In the genomic region with DNA sequence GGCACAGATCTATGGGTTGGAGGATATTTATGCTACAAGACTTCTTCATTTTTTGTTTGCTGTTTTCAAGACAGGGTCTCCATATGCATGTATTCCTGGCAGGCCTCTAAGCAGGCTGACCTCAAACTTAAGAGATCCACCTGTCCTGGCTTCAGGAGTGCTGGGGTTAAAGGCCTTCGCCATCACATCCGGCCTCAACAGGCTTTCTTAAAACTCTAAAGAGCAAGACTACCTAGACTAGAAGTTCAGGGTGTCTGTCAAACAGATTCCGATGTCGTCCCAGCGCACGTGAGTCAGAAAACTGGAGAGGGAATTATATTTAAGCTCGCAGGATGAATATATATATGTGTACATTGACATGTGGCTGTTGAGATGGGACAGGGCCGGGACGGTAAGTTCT, we compare ENCODE assay signal across 8 mouse cellular contexts. TPM values are rescaled to one million over a fixed set of nuclear protein-coding genes. Genes with fewer than 3 reads are reported as not detected.
DNase-seq lines count a peak whose midpoint lies in the region; ATAC-seq and TF ChIP-seq lines count a peak whose summit lies in the region.

No protein-coding gene starts in this region.

- 63% methylated on average over 9 of the region's 9 CpGs for WGBS in forebrain, embryonic 16.5 days
- WGBS in liver, embryonic 15.5 days (ENCODE audit: insufficient replicate concordance) = 68% methylated on average over 9 of the region's 9 CpGs
- WGBS in lung, adult 2 months = 56% methylated on average over 9 of the region's 9 CpGs

- DNase-seq in heart, adult 11 months = peak; percentile 84
- no peak for DNase-seq in heart, postnatal 25 days (ENCODE audit: low spot score)
- DNase-seq in urinary bladder, adult 2 months (ENCODE audit: low spot score) = no peak
- DNase-seq in ovary, adult 18-20 months (ENCODE audit: low spot score) = no peak
- DNase-seq in lung, adult 2 months = no peak

- ATAC-seq in forebrain, embryonic 16.5 days = no peak
- no peak for ATAC-seq in liver, embryonic 15.5 days (ENCODE audit: insufficient read depth)

- TF ChIP-seq CTCF in E14TG2a.4 (conservative IDR thresholded peaks at IDR 0.05; ENCODE audit: low read length) = no peak
- no peak for TF ChIP-seq CTCF in lung, adult 2 months (IDR thresholded peaks at IDR 0.05; ENCODE audit: insufficient read depth, low read length)

- H3K4me1 ChIP-seq in E14TG2a.4 (replicated peaks; ENCODE audit: low read depth, low read length) = peaks cover 59% of the 10 kb centered on the region
- H3K4me1 ChIP-seq in forebrain, embryonic 16.5 days (replicated peaks; ENCODE audit: control insufficient read depth, insufficient read depth, low read length) = peaks cover 42% of the 10 kb centered on the region
- peaks cover 50% of the 10 kb centered on the region for H3K4me1 ChIP-seq in liver, embryonic 15.5 days (replicated peaks)
- H3K4me1 ChIP-seq in lung, adult 2 months (ENCODE audit: control insufficient read depth, insufficient read depth, low read length) = peaks cover 16% of the 10 kb centered on the region

- H3K27me3 ChIP-seq in E14TG2a.4 (ENCODE audit: insufficient read depth, low read length) = peaks cover 17% of the 10 kb centered on the region
- no peaks in the 10 kb centered on the region for H3K27me3 ChIP-seq in forebrain, embryonic 16.5 days (replicated peaks; ENCODE audit: control insufficient read depth, insufficient read depth, low read length)
- peaks cover 3% of the 10 kb centered on the region; the same call in 1 of the 2 replicates for H3K27me3 ChIP-seq in liver, embryonic 15.5 days

- H3K4me2 ChIP-seq in forebrain, embryonic 16.5 days (ENCODE audit: low read length) = peak overlapping the region; percentile 87
- H3K4me2 ChIP-seq in liver, embryonic 15.5 days = peak overlapping the region; percentile 99

- peak overlapping the region; percentile 79 for H3K9ac ChIP-seq in forebrain, embryonic 16.5 days (replicated peaks; ENCODE audit: low read depth, low read length)
- no peak overlapping the region; the same call in 1 of the 2 replicates for H3K9ac ChIP-seq in liver, embryonic 15.5 days

- peaks cover 31% of the 10 kb centered on the region for H3K9me3 ChIP-seq in E14TG2a.4 (ENCODE audit: low read length)
- H3K9me3 ChIP-seq in forebrain, embryonic 16.5 days (ENCODE audit: control insufficient read depth, low read length) = no peaks in the 10 kb centered on the region
- peaks cover 13% of the 10 kb centered on the region for H3K9me3 ChIP-seq in liver, embryonic 15.5 days (replicated peaks)

- intact Hi-C loops in heart, postnatal 25 days (cut with DNase I) = no loop called here

- peak overlapping the region; percentile 97 for H3K27ac ChIP-seq in forebrain, embryonic 16.5 days (ENCODE audit: low read length)
- H3K27ac ChIP-seq in liver, embryonic 15.5 days (replicated peaks) = peak overlapping the region; percentile 83

- TF ChIP-seq POLR2A in lung, adult 2 months (IDR thresholded peaks at IDR 0.05; ENCODE audit: borderline replicate concordance, extremely low read depth, low read depth, low read length) = no peak

- H3K36me3 ChIP-seq in E14TG2a.4 (ENCODE audit: insufficient read depth, low read length) = peaks cover 32% of the 10 kb centered on the region
- H3K36me3 ChIP-seq in forebrain, embryonic 16.5 days (ENCODE audit: control insufficient read depth, insufficient read depth) = peaks cover 2% of the 10 kb centered on the region
- peaks cover 34% of the 10 kb centered on the region for H3K36me3 ChIP-seq in liver, embryonic 15.5 days (replicated peaks)

- H3K4me3 ChIP-seq in E14TG2a.4 (replicated peaks; ENCODE audit: low read length) = peak overlapping the region; percentile 95
- peak overlapping the region; percentile 69 for H3K4me3 ChIP-seq in forebrain, embryonic 16.5 days (replicated peaks; ENCODE audit: low read length)
- peak overlapping the region; percentile 83 for H3K4me3 ChIP-seq in liver, embryonic 15.5 days (replicated peaks)
- H3K4me3 ChIP-seq in lung, adult 2 months (replicated peaks; ENCODE audit: extremely low read depth, low read depth, low read length) = no peak overlapping the region

RNA-seq across cellular contexts. Expression of a gene that starts 0.8 kb away (rescaled TPM):
- total RNA-seq in heart, postnatal 25 days (2021) = 10 to 100 TPM; 12.6 to 13.2 TPM
- polyA plus RNA-seq in forebrain, embryonic 16.5 days (2015; fragmentation: Nextera tagmentation; extraction: Ambion mirVana) = 16.0 and 20.4 TPM in 2 replicates
- 5.5 and 7.2 TPM in 2 replicates for polyA plus RNA-seq in liver, embryonic 15.5 days (2015; fragmentation: Nextera tagmentation; extraction: Ambion mirVana)
- 46.1 and 76.8 TPM in 2 replicates for polyA plus RNA-seq in urinary bladder, adult 2 months (2012; rRNA removed)
- 40.7 and 53.6 TPM in 2 replicates for polyA plus RNA-seq in lung, adult 2 months (2012; rRNA removed)

RNA-seq across cellular contexts. Expression of a gene that starts 4.2 kb away (rescaled TPM):
- 100 to 1,000 TPM in 1 of 2 experiments, 10 to 100 TPM in 1; 98.1 to 100 TPM for total RNA-seq in heart, postnatal 25 days (2021)
- polyA plus RNA-seq in forebrain, embryonic 16.5 days (2015; fragmentation: Nextera tagmentation; extraction: Ambion mirVana) = 63.9 and 65.4 TPM in 2 replicates
- 30.7 and 37.0 TPM in 2 replicates for polyA plus RNA-seq in liver, embryonic 15.5 days (2015; fragmentation: Nextera tagmentation; extraction: Ambion mirVana)
- 86.6 and 112 TPM in 2 replicates for polyA plus RNA-seq in urinary bladder, adult 2 months (2012; rRNA removed)
- 91.2 and 130 TPM in 2 replicates for polyA plus RNA-seq in lung, adult 2 months (2012; rRNA removed)

RNA-seq across cellular contexts. Expression of a gene that starts 7.8 kb away (rescaled TPM):
- total RNA-seq in heart, postnatal 25 days (2021) = 10 to 100 TPM; 60.4 to 61.3 TPM
- 148 and 157 TPM in 2 replicates for polyA plus RNA-seq in forebrain, embryonic 16.5 days (2015; fragmentation: Nextera tagmentation; extraction: Ambion mirVana)
- polyA plus RNA-seq in liver, embryonic 15.5 days (2015; fragmentation: Nextera tagmentation; extraction: Ambion mirVana) = 56.3 and 68.5 TPM in 2 replicates
- 106 and 110 TPM in 2 replicates for polyA plus RNA-seq in urinary bladder, adult 2 months (2012; rRNA removed)
- polyA plus RNA-seq in lung, adult 2 months (2012; rRNA removed) = 161 and 183 TPM in 2 replicates

RNA-seq across cellular contexts. Expression of a gene that starts 7.9 kb away (rescaled TPM):
- total RNA-seq in heart, postnatal 25 days (2021) = 10 to 100 TPM; 40.5 to 42.1 TPM
- 55.6 and 60.2 TPM in 2 replicates for polyA plus RNA-seq in forebrain, embryonic 16.5 days (2015; fragmentation: Nextera tagmentation; extraction: Ambion mirVana)
- polyA plus RNA-seq in liver, embryonic 15.5 days (2015; fragmentation: Nextera tagmentation; extraction: Ambion mirVana) = 16.7 and 19.3 TPM in 2 replicates
- polyA plus RNA-seq in urinary bladder, adult 2 months (2012; rRNA removed) = 47.7 and 53.1 TPM in 2 replicates
- 63.2 and 79.8 TPM in 2 replicates for polyA plus RNA-seq in lung, adult 2 months (2012; rRNA removed)

RNA-seq across cellular contexts. Expression of a gene that starts 15.6 kb away (rescaled TPM):
- total RNA-seq in heart, postnatal 25 days (2021) = 1 to 10 TPM; 1.1 to 2.2 TPM
- 2.3 and 4.0 TPM in 2 replicates for polyA plus RNA-seq in forebrain, embryonic 16.5 days (2015; fragmentation: Nextera tagmentation; extraction: Ambion mirVana)
- 0.59 and 0.79 TPM in 2 replicates for polyA plus RNA-seq in liver, embryonic 15.5 days (2015; fragmentation: Nextera tagmentation; extraction: Ambion mirVana)
- 0.99 and 1.8 TPM in 2 replicates for polyA plus RNA-seq in urinary bladder, adult 2 months (2012; rRNA removed)
- polyA plus RNA-seq in lung, adult 2 months (2012; rRNA removed) = 1.0 and 1.3 TPM in 2 replicates
